Mouse (Mus musculus) midbrain, postnatal 0 days (tissue): Measurements from ENCODE around the gene Chn2. TPM values are rescaled to one million over a fixed set of nuclear protein-coding genes. Genes with fewer than 3 reads are reported as not detected.

Experiments
- ATAC-seq: fragments of 200-750 bp; cut with Nextera tagmentation; 2 replicates; pipeline ENCODE4 v1.8.0; 2017; ENCODE audit warnings: moderate number of reproducible peaks, mild to moderate bottlenecking, moderate TSS enrichment, moderate library complexity; ENCODE audit not compliant: low FRiP score
- DNase-seq: peaks from one replicate; pipeline ENCODE4 v3.0.0-alpha.2; 2015; ENCODE audit warnings: low spot score
- H3K27ac ChIP-seq: fragments of 300-500 bp; sonication (generic); 2 replicates; pipeline ENCODE4 v1.5.1; 2014; ENCODE audit warnings: low read depth, mild to moderate bottlenecking, low read length, mixed read lengths
- H3K27me3 ChIP-seq: fragments of 300-500 bp; sonication (generic); 2 replicates; pipeline ENCODE4 v1.6.1; 2014; ENCODE audit warnings: low read length, control low read depth, mixed read lengths; ENCODE audit not compliant: insufficient read depth
- H3K36me3 ChIP-seq: fragments of 300-500 bp; sonication (generic); 2 replicates; pipeline ENCODE4 v1.6.1; 2014; ENCODE audit warnings: low read length, control low read depth, mixed read lengths; ENCODE audit not compliant: insufficient read depth
- H3K4me1 ChIP-seq: fragments of 300-500 bp; sonication (generic); 2 replicates; pipeline ENCODE4 v1.6.1; 2014; ENCODE audit warnings: mild to moderate bottlenecking, control low read depth, antibody characterized with exemption, low read length, mixed read lengths; ENCODE audit not compliant: insufficient read depth
- H3K4me2 ChIP-seq: fragments of 300-500 bp; sonication (generic); 2 replicates; pipeline ENCODE4 v1.6.1; 2014; ENCODE audit warnings: low read depth, mild to moderate bottlenecking, low read length, mixed read lengths; ENCODE audit not compliant: poor library complexity, severe bottlenecking
- H3K4me3 ChIP-seq: fragments of 300-500 bp; sonication (generic); 2 replicates; pipeline ENCODE4 v1.5.1; 2014; ENCODE audit warnings: low read depth, mild to moderate bottlenecking, low read length, moderate library complexity
- H3K9ac ChIP-seq: fragments of 300-500 bp; sonication (generic); replicated peaks from 2 replicates; pipeline ENCODE4 v1.6.1; 2014; ENCODE audit warnings: mild to moderate bottlenecking, low read length, moderate library complexity, mixed read lengths; ENCODE audit not compliant: poor library complexity, severe bottlenecking
- H3K9me3 ChIP-seq: fragments of 300-500 bp; sonication (generic); 2 replicates; pipeline ENCODE4 v1.6.1; 2016; ENCODE audit warnings: low read length, control low read depth
- CTCF ChIP-seq: IDR thresholded peaks from 2 replicates; pipeline ENCODE4 v1.5.1; 2016; ENCODE audit warnings: antibody characterized with exemption, mild to moderate bottlenecking
- WGBS: fragments of 180-500 bp; shearing (Covaris S2); extraction: QIAGEN DNeasy Blood & Tissue Kit; methylation state at CpG from one replicate; pipeline ENCODE4 v1.1.7; 2014; 5-methylcytosine and 5-hydroxymethylcytosine counted together
- polyA plus RNA-seq: library from polyadenylated mRNA; unstranded; fragments of >200 nt; fragmentation: Nextera tagmentation; extraction: Ambion mirVana; gene quantifications from 2 replicates; pipeline ENCODE4 v1.2.1, GENCODE M21; 2015
- total RNA-seq: library from RNA; depleted of rRNA; stranded (reverse); fragments of >200 nt; gene quantifications from 2 replicates; pipeline ENCODE4 v1.2.3, GENCODE M21; 2014

Chn2 gene
- total and polyA plus RNA-seq, 2 experiments from 2014 or later = 21.4 to 36.4 TPM

DNA sequence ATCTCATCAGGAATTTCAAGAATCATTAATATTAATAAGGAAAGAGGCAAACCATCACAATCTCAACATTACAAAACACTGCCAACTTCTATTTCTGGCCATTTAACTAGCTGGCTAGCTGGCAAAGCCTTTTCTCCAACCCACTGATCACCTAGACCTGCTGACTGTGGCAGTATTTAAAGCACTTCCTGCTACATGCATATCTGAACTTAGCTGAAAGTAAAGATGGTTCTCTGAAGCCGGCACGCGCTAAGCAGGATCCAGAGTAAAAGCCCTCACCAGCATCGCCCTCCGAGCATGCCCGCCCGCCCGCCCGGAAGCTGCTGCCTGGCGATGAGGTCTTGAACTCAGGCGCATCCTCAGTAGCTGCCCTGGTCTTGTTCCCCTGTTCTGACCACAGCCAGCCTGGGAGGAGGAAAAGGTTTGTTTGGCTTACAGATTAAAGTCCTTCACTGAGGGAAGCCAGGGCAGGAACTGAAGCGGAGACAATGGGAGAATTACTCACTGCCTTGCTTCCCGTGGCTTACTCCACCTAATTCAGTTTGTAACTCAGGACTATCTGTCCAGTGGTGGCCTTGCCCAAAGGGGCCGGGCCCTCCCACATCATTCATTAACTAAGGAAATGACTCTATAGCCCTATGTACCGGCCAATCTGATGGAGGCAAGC is 18.1 kb upstream of the Chn2 start:
- H3K4me2 ChIP-seq = no peak overlapping the region
- WGBS = 43% methylated on average over 15 of the region's 15 CpGs
- DNase-seq = no peak

DNA sequence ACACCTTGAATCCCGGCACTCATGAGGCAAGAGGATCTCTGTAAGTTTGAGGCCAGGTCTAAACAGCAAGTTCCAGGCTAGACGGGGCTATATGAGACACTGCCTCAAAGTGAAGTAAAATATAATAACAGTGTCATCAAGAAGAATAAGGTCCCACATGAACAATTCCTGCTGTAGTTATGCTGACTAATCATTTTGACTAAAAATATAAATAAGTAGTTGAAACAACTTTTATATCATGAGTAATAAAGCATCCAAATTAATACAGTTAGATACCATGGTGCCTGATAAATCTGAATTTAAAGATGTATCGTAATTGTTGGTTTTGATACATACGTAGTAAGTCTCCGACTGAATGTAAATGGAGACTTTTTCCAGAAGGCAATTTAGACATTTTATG is 15.5 kb upstream of the Chn2 start:
- no peak for ATAC-seq
- no peaks in the 10 kb centered on the region for H3K36me3 ChIP-seq
- no peak overlapping the region for H3K4me2 ChIP-seq
- H3K4me3 ChIP-seq = no peak overlapping the region
- H3K27ac ChIP-seq = no peak overlapping the region
- H3K4me1 ChIP-seq = peaks cover 2% of the 10 kb centered on the region; the same call in 1 of the 2 replicates
- no peak for TF ChIP-seq CTCF
- H3K9me3 ChIP-seq = no peaks in the 10 kb centered on the region
- 94% methylated on average over 5 of the region's 5 CpGs for WGBS
- no peaks in the 10 kb centered on the region for H3K27me3 ChIP-seq
- DNase-seq = no peak
- H3K9ac ChIP-seq = no peak overlapping the region

More for the DNA sequence above, 18.1 kb upstream of the Chn2 start:
- H3K27ac ChIP-seq = no peak overlapping the region
- no peaks in the 10 kb centered on the region for H3K36me3 ChIP-seq
- peaks cover 2% of the 10 kb centered on the region; the same call in 1 of the 2 replicates for H3K4me1 ChIP-seq
- H3K9me3 ChIP-seq = no peaks in the 10 kb centered on the region
- TF ChIP-seq CTCF = no peak
- H3K4me3 ChIP-seq = no peak overlapping the region
- no peak overlapping the region for H3K9ac ChIP-seq
- no peaks in the 10 kb centered on the region for H3K27me3 ChIP-seq
- no peak for ATAC-seq

DNA sequence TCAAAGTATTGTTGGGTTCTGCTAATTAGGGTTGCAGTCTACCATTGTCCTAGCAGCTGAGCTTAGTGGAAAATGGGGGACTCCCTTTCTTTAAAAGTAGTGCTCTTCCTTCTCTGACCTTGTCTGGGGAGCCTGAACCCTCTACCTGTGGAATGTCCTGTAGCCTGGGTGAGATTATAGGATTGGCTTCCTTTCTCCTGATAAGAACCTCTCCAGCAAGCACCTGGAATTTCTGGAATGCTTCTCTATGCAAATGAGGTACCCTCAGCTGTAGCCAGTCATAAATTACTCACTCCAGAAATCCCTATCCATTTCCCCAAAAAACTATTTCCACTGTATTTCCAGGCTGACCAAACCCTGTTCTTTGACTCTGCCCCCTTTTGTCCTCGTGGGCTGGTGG is 10.6 kb upstream of the Chn2 start:
- ATAC-seq (no peak), DNase-seq (no peak)
- Histone ChIP-seq H3K36me3 (no peaks in the 10 kb centered on the region), H3K27me3 (no peaks in the 10 kb centered on the region), H3K4me2 (no peak overlapping the region), H3K4me1 (0 out of 2 replicates have a peak, but pooled peaks cover 2% of the 10 kb centered on the region), H3K27ac (no peak overlapping the region), H3K4me3 (no peak overlapping the region), H3K9me3 (no peaks in the 10 kb centered on the region), H3K9ac (no peak overlapping the region)
- no peak for TF ChIP-seq CTCF
- WGBS = 55% methylated on average over 1 of the region's 1 CpGs

DNA sequence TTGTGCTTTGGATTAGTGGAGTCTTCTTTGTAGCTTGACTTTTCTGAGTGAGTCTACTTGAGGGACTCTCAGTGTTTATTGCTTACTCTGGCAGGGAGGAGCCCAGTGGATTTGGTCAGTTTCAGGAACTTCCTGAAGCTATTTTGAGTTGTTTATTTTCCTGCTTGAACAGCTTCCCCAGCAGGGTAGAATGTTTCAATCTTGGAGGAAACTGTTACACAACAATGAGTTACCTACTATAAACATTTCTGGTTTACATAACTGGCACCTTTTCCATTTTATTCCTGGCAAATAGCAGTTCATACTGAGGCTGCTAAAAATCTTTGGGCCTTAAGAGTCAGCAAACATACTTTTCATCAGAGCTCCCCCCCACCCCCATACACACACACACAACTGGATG is 9.0 kb upstream of the Chn2 start:
- Histone ChIP-seq H3K27ac (no peak overlapping the region), H3K9ac (no peak overlapping the region), H3K36me3 (no peaks in the 10 kb centered on the region), H3K4me2 (no peak overlapping the region), H3K27me3 (no peaks in the 10 kb centered on the region), H3K4me1 (0 out of 2 replicates have a peak, but pooled peaks cover 2% of the 10 kb centered on the region), H3K4me3 (no peak overlapping the region), H3K9me3 (no peaks in the 10 kb centered on the region)
- no peak for TF ChIP-seq CTCF
- no peak for DNase-seq
- ATAC-seq = no peak

DNA sequence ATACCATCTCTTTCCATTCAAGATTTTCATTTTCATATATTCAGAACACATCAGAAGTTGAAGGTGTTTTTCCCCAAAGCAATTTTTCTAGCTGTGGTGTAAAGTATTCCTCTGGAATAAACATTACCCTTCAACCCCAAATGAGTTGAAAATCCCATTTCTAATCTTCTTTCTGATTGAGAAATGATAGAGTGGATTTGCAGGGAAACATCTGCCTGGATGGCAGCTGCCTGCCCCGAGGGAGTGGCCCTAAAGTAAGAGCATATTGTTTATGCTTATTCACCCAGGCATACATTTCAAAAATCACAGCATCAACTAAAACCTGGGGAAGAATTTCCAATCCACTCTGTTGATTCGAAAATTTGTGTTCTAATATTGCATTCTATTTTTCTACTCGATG is 8.6 kb upstream of the Chn2 start:
- no peak overlapping the region for H3K4me3 ChIP-seq
- WGBS = 71% methylated on average over 3 of the region's 3 CpGs
- no peaks in the 10 kb centered on the region for H3K4me1 ChIP-seq
- H3K9ac ChIP-seq = no peak overlapping the region
- no peak for TF ChIP-seq CTCF
- H3K27ac ChIP-seq = no peak overlapping the region
- ATAC-seq (no peak), DNase-seq (no peak)
- H3K36me3 ChIP-seq = no peaks in the 10 kb centered on the region
- no peak overlapping the region for H3K4me2 ChIP-seq
- H3K9me3 ChIP-seq = no peaks in the 10 kb centered on the region
- H3K27me3 ChIP-seq = no peaks in the 10 kb centered on the region

DNA sequence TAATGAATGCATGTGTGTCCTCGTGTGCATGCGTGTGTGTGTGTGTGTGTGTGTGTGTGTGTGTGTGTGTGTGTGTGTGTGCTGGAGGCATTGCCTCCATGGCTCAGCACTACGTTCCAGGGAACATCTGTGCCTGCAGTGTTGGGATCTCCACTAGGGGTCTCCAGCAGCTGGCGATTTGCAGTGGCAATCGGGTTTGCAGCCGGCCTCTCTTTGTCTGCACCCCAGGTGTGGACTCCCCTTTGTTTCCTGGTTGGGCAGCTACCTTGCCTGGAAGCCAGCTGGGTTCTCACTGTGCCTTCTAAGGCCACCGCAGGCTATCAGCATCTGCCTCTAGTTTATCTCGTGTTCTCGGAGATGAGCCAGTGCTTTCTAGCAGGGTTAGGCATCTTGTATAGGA is 4.9 kb upstream of the Chn2 start:
- Histone ChIP-seq H3K9ac (0 out of 2 replicates have a peak overlapping the region, but pooled peaks have one; percentile 9), H3K9me3 (no peaks in the 10 kb centered on the region), H3K4me1 (0 out of 2 replicates have a peak, but pooled peaks cover 9% of the 10 kb centered on the region), H3K27me3 (no peaks in the 10 kb centered on the region), H3K4me2 (peak overlapping the region; percentile 35; the same call in 1 of the 2 replicates), H3K36me3 (no peaks in the 10 kb centered on the region), H3K27ac (no peak overlapping the region), H3K4me3 (no peak overlapping the region)
- ATAC-seq = peak; percentile 65
- peak; percentile 84 for DNase-seq
- 1% methylated on average over 9 of the region's 9 CpGs for WGBS
- TF ChIP-seq CTCF = peak; percentile 93
